Mouse (Mus musculus): ENCODE measurements at regions not wholly inside any gene's neighbourhood (a gene's known extent, or its start where the extent isn't known, plus 50 kb on each side); places are given as distances from the start of the nearest gene placed in this dataset.

- DNase-seq = no peak
These were observed 95.6 kb upstream of the Bdnf start for GRCm38 (mm10) chr2:109578870-109579310.

DNA sequence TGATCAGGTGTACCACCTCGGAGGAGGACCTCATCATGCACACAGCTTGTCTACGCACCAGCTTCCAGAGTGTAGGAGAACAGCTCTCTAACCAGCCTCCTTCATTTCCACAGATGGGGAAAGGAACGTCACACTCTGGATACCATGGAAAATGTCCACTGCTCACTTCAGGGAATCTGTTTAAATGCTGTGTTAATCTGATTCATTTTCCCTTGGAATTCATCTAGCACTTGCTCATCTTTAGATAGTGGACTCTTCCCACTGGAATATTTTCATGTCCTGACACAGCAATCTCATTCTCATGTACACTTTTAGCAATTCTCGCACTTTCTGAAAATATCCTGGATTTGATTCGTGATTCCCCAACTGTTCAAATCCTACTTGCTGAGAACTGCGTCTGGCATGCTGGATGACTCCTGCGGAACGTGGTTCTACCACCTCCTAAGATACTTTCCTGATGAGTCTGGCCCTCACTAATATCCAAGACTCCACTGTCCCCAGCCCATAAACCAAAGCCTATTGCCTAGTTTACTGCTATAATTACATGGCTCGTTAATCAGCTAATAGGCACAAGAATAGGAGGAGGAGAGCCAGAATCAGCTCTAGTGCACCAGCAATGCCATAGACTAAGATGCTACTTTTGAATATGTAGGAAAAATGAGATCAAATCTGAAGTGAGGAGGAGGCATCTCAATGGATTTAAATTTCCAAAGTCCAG, 56.0 kb upstream of the Bdnf start:
- no peak for DNase-seq

DNA sequence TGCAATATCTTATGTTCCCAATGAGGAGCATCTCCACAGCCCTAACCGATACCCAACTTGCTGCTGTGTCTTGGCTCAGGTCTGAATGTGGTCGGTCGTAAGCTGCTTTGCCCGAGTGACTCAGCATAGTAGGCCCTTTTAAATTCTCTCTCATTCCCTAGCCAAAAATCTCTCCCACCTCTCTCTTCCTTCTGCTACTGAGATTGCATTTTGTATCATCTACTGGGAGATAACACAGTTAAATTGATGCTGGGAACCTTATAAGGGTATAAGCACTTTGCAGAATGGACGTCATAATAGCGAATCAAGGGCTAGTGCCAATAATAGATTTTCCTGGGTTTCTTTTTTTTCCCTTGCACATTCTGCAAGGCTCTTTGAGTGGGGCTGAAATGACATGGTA, 54.8 kb upstream of the Bdnf start:
- DNase-seq = no peak

- no peak for DNase-seq
These were observed 52.9 kb upstream of the Bdnf start for GRCm38 (mm10) chr2:109621595-109621994.

Measured in adrenal gland, postnatal 14 days (tissue).